Comparison of ENCODE assay signal across 24 mouse cellular contexts in genomic region chr6:137191026-137191425, GRCm38 (mm10). TPM values are rescaled to one million over a fixed set of nuclear protein-coding genes. Genes with fewer than 3 reads are reported as not detected.
A peak's percentile ranks its signal among the peaks of the same experiment; 100 is the strongest.
DNase-seq lines count a peak whose midpoint lies in the region; ATAC-seq and TF ChIP-seq lines count a peak whose summit lies in the region.
"Had no signal": no experiment of that assay in that cellular context is flagged by ENCODE, and none has a peak within 500 bp of the region (broad histone marks: within the 10 kb centered on the region; RNA-seq: fewer than 3 reads in every experiment).

No protein-coding gene starts in this region.

- no peaks in the 10 kb centered on the region for H3K9me3 ChIP-seq in intestine, embryonic 14.5 days (ENCODE audit: control insufficient read depth, low read length)
- H3K9me3 ChIP-seq in intestine, embryonic 16.5 days (ENCODE audit: control insufficient read depth, low read length), result no peaks in the 10 kb centered on the region
- H3K9me3 ChIP-seq in lung, postnatal 0 days (ENCODE audit: low read length), result no peaks in the 10 kb centered on the region
- H3K9me3 ChIP-seq in ES-E14 (ENCODE audit: control insufficient read depth, insufficient read depth, low read depth, low read length), result no peaks in the 10 kb centered on the region
- H3K9me3 ChIP-seq: embryonic facial prominence, embryonic 10.5 days; forebrain, embryonic 13.5 days; heart, embryonic 10.5 days; hindbrain, embryonic 12.5 days had no signal

- WGBS in intestine, embryonic 14.5 days, result 91% methylated on average over 11 of the region's 11 CpGs
- WGBS in intestine, embryonic 16.5 days, result 88% methylated on average over 11 of the region's 11 CpGs
- 80% methylated on average over 11 of the region's 11 CpGs for WGBS in lung, postnatal 0 days

- no peaks in the 10 kb centered on the region for H3K27me3 ChIP-seq in intestine, embryonic 14.5 days (replicated peaks; ENCODE audit: control insufficient read depth, insufficient read depth, low read length)
- no peaks in the 10 kb centered on the region for H3K27me3 ChIP-seq in intestine, embryonic 16.5 days (replicated peaks; ENCODE audit: control insufficient read depth, insufficient read depth, low read length)
- H3K27me3 ChIP-seq in lung, postnatal 0 days (replicated peaks; ENCODE audit: insufficient read depth, low read length), result no peaks in the 10 kb centered on the region
- H3K27me3 ChIP-seq: CH12.LX; forebrain, embryonic 13.5 days; hindbrain, embryonic 12.5 days had no signal

- no peaks in the 10 kb centered on the region for H3K36me3 ChIP-seq in intestine, embryonic 14.5 days (ENCODE audit: control insufficient read depth, insufficient read depth, low read length)
- no peaks in the 10 kb centered on the region for H3K36me3 ChIP-seq in intestine, embryonic 16.5 days (ENCODE audit: control insufficient read depth, insufficient read depth, low read length)
- H3K36me3 ChIP-seq in lung, postnatal 0 days (ENCODE audit: insufficient read depth, low read length), result no peaks in the 10 kb centered on the region
- no peaks in the 10 kb centered on the region for H3K36me3 ChIP-seq in ES-E14 (ENCODE audit: control insufficient read depth, insufficient read depth, low read length, poor library complexity, severe bottlenecking)
- H3K36me3 ChIP-seq: embryonic facial prominence, embryonic 10.5 days; G1E; heart, embryonic 10.5 days; hindbrain, embryonic 12.5 days had no signal

- no peak for TF ChIP-seq CTCF in lung, postnatal 0 days (IDR thresholded peaks at IDR 0.05)

- no peak overlapping the region for H3K27ac ChIP-seq in intestine, embryonic 14.5 days (ENCODE audit: low read depth)
- H3K27ac ChIP-seq in intestine, embryonic 16.5 days (ENCODE audit: low read length), result no peak overlapping the region
- no peak overlapping the region for H3K27ac ChIP-seq in lung, postnatal 0 days (ENCODE audit: low read length)
- no peak overlapping the region for H3K27ac ChIP-seq in ES-E14 (ENCODE audit: insufficient read depth, low read depth, low read length, poor library complexity, severe bottlenecking)
- H3K27ac ChIP-seq: embryonic facial prominence, embryonic 10.5 days; forebrain, embryonic 13.5 days; gastrocnemius, adult 2 months; heart, embryonic 10.5 days; hindbrain, embryonic 12.5 days had no signal

- in situ Hi-C loops in ES-E14 (cut with MboI; ENCODE audit: low sequenced_read_pairs in 2 of 2, unreplicated experiment in 2 of 2), result no loop called here

- TF ChIP-seq EP300 in lung, postnatal 0 days (IDR thresholded peaks at IDR 0.05), result no peak

- H3K4me3 ChIP-seq in intestine, embryonic 14.5 days (ENCODE audit: low read depth, low read length), result no peak overlapping the region
- H3K4me3 ChIP-seq in intestine, embryonic 16.5 days (ENCODE audit: low read length), result no peak overlapping the region
- H3K4me3 ChIP-seq in lung, postnatal 0 days (ENCODE audit: low read depth, low read length), result no peak overlapping the region
- no peak overlapping the region for H3K4me3 ChIP-seq in ES-E14 (ENCODE audit: insufficient read depth in 1 of 2, low read depth in 1 of 2, low read length in 2 of 2, poor library complexity in 1 of 2, severe bottlenecking in 1 of 2)
- H3K4me3 ChIP-seq: embryonic facial prominence, embryonic 10.5 days; forebrain, embryonic 13.5 days; gastrocnemius, adult 2 months; heart, embryonic 10.5 days; hindbrain, embryonic 12.5 days had no signal

- H3K9ac ChIP-seq in intestine, embryonic 14.5 days (ENCODE audit: low read length), result no peak overlapping the region
- H3K9ac ChIP-seq in intestine, embryonic 16.5 days (ENCODE audit: low read depth, low read length), result no peak overlapping the region
- no peak overlapping the region for H3K9ac ChIP-seq in lung, postnatal 0 days (replicated peaks; ENCODE audit: low read depth)
- H3K9ac ChIP-seq in ES-E14 (ENCODE audit: insufficient read depth, low read depth, low read length, poor library complexity, severe bottlenecking), result no peak overlapping the region
- H3K9ac ChIP-seq: forebrain, embryonic 13.5 days; forebrain, postnatal 0 days; hindbrain, embryonic 12.5 days had no signal

- no peak overlapping the region for H3K4me2 ChIP-seq in intestine, embryonic 14.5 days (ENCODE audit: low read length)
- no peak overlapping the region for H3K4me2 ChIP-seq in intestine, embryonic 16.5 days (ENCODE audit: low read depth, low read length)
- H3K4me2 ChIP-seq in lung, postnatal 0 days (replicated peaks; ENCODE audit: low read depth, low read length), result no peak overlapping the region
- H3K4me2 ChIP-seq: forebrain, embryonic 13.5 days; hindbrain, embryonic 12.5 days had no signal

- no peak for DNase-seq in intestine, embryonic 14.5 days (ENCODE audit: low spot score)
- peak; percentile 9 for DNase-seq in lung, postnatal 0 days (ENCODE audit: low spot score)
- DNase-seq in lung, postnatal 36 days, result no peak
- peak; percentile 16 for DNase-seq in ES-E14 (ENCODE audit: low read depth, low spot score)
- DNase-seq in lung, postnatal 10 days, result peak; percentile 65
- DNase-seq in adrenal gland, adult 18-20 months (ENCODE audit: low spot score in 2 of 2), result no peak
- DNase-seq: adrenal gland, adult 2 months; adrenal gland, postnatal 25 days; cerebellum, adult 18-20 months; cerebellum, adult 9-11 months; cerebellum, postnatal 36 days; forebrain, postnatal 0 days; gastrocnemius, adult 2 months; gastrocnemius, postnatal 25 days; heart, postnatal 10 days; heart, postnatal 4 days had no signal

- H3K4me1 ChIP-seq in intestine, embryonic 14.5 days (replicated peaks; ENCODE audit: control insufficient read depth, insufficient read depth, low read length), result no peaks in the 10 kb centered on the region
- H3K4me1 ChIP-seq in intestine, embryonic 16.5 days (ENCODE audit: control insufficient read depth, insufficient read depth, low read length), result no peaks in the 10 kb centered on the region
- H3K4me1 ChIP-seq in lung, postnatal 0 days (ENCODE audit: insufficient read depth, low read depth, low read length), result no peaks in the 10 kb centered on the region
- peaks cover 0 to 5% of the 10 kb centered on the region in 2 experiments; a peak in 1 of 4 replicates for H3K4me1 ChIP-seq in ES-E14 (ENCODE audit: control insufficient read depth in 2 of 2, insufficient read depth in 2 of 2, low read length in 2 of 2, poor library complexity in 1 of 2)
- H3K4me1 ChIP-seq: embryonic facial prominence, embryonic 10.5 days; forebrain, embryonic 13.5 days; hindbrain, embryonic 12.5 days had no signal

- 0 out of 2 replicates have a peak, but pooled peaks have one; percentile 27 for ATAC-seq in intestine, embryonic 14.5 days (replicated peaks; ENCODE audit: low FRiP score, low TSS enrichment, low read depth)
- no peak for ATAC-seq in intestine, embryonic 16.5 days
- peak; percentile 19 for ATAC-seq in lung, postnatal 0 days
- ATAC-seq: activated CD4-positive, CD25-positive, alpha-beta regulatory T cell, adult 4 months; forebrain, embryonic 13.5 days; forebrain, postnatal 0 days had no signal

TF ChIP-seq in ES-E14, 5 proteins besides CTCF, POLR2A, EP300 and RAD21:
- no peak for TF ChIP-seq ZC3H11A (IDR thresholded peaks at IDR 0.05; ENCODE audit: borderline replicate concordance, low read depth, low read length)

RNA-seq across cellular contexts. Expression of gene Rerg, which starts 20.7 kb away (rescaled TPM):
- polyA plus RNA-seq in intestine, embryonic 14.5 days (2014; fragmentation: Nextera tagmentation; extraction: Ambion mirVana), result 25.3 and 28.8 TPM in 2 replicates
- 18.2 TPM in 2 replicates for polyA plus RNA-seq in intestine, embryonic 16.5 days (2015; fragmentation: Nextera tagmentation; extraction: Ambion mirVana)
- polyA plus RNA-seq in lung, postnatal 0 days (2015; fragmentation: Nextera tagmentation; extraction: Ambion mirVana), result 33.4 and 42.9 TPM in 2 replicates
- total RNA-seq in ES-E14 (2012; rRNA removed), result 0.48 and 1.1 TPM in 2 replicates
- 100 to 1,000 TPM in 1 of 2 experiments, 10 to 100 TPM in 1; 96.0 to 106 TPM for total RNA-seq in adrenal gland, adult 18-20 months (2021)
- total RNA-seq: CH12.LX had no signal
- polyA plus RNA-seq: activated CD4-positive, CD25-positive, alpha-beta regulatory T cell, adult 4 months; G1E had no signal

Comparison
In these comparisons a context has a peak if more than half of its experiments do, and no peak if none do; other contexts are left out.
1. DNase-seq: peak in lung, postnatal 0 days (single experiment), ES-E14 (single experiment) and lung, postnatal 10 days (single experiment); none in intestine, embryonic 14.5 days (single experiment), lung, postnatal 36 days (single experiment) and adrenal gland, adult 18-20 months (0 of 2).